Comparison of ENCODE assay signal across 20 mouse cellular contexts in genomic region chr16:67578842-67579517, GRCm38 (mm10). TPM values are rescaled to one million over a fixed set of nuclear protein-coding genes. Genes with fewer than 3 reads are reported as not detected.
DNase-seq lines count a peak whose midpoint lies in the region; ATAC-seq lines count a peak whose summit lies in the region.
"Had no signal": no experiment of that assay in that cellular context is flagged by ENCODE, and none has a peak within 500 bp of the region (broad histone marks: within the 10 kb centered on the region; RNA-seq: fewer than 3 reads in every experiment).

No protein-coding gene starts in this region.

- no peak overlapping the region for H3K4me3 ChIP-seq in midbrain, embryonic 16.5 days (ENCODE audit: low read depth, low read length)
- no peak overlapping the region for H3K4me3 ChIP-seq in midbrain, embryonic 11.5 days (ENCODE audit: low read depth, low read length)
- no peak overlapping the region for H3K4me3 ChIP-seq in kidney, embryonic 15.5 days (replicated peaks)
- no peak overlapping the region for H3K4me3 ChIP-seq in heart, embryonic 11.5 days (ENCODE audit: low read depth, low read length)
- H3K4me3 ChIP-seq: embryonic facial prominence, embryonic 13.5 days; neural tube, embryonic 13.5 days had no signal

- 0 out of 2 replicates have a peak, but pooled peaks cover 5% of the 10 kb centered on the region for H3K4me1 ChIP-seq in midbrain, embryonic 16.5 days (ENCODE audit: control insufficient read depth, insufficient read depth, low read length)
- H3K4me1 ChIP-seq in midbrain, embryonic 11.5 days (ENCODE audit: control insufficient read depth, insufficient read depth, low read length): no peaks in the 10 kb centered on the region
- no peaks in the 10 kb centered on the region for H3K4me1 ChIP-seq in kidney, embryonic 15.5 days
- H3K4me1 ChIP-seq in heart, embryonic 11.5 days (ENCODE audit: control insufficient read depth, insufficient read depth, low read length): no peaks in the 10 kb centered on the region
- H3K4me1 ChIP-seq: embryonic facial prominence, embryonic 13.5 days; neural tube, embryonic 13.5 days had no signal

- ATAC-seq in frontal cortex, adult (ENCODE audit: low TSS enrichment): peak; percentile 65
- no peak for ATAC-seq in midbrain, embryonic 16.5 days
- no peak for ATAC-seq in midbrain, embryonic 11.5 days (ENCODE audit: low FRiP score)
- ATAC-seq in kidney, embryonic 15.5 days (replicated peaks; ENCODE audit: low FRiP score): no peak
- no peak for ATAC-seq in heart, embryonic 11.5 days (replicated peaks; ENCODE audit: insufficient number of reproducible peaks, low FRiP score, low TSS enrichment)
- ATAC-seq: activated CD4-positive, CD25-positive, alpha-beta regulatory T cell, adult 4 months had no signal

- H3K27me3 ChIP-seq in midbrain, embryonic 16.5 days (ENCODE audit: control insufficient read depth, insufficient read depth, low read depth, low read length): no peaks in the 10 kb centered on the region
- no peaks in the 10 kb centered on the region for H3K27me3 ChIP-seq in midbrain, embryonic 11.5 days (ENCODE audit: control insufficient read depth, insufficient read depth, low read length)
- no peaks in the 10 kb centered on the region for H3K27me3 ChIP-seq in kidney, embryonic 15.5 days
- H3K27me3 ChIP-seq in heart, embryonic 11.5 days (ENCODE audit: control insufficient read depth, insufficient read depth, low read length): no peaks in the 10 kb centered on the region
- H3K27me3 ChIP-seq: embryonic facial prominence, embryonic 13.5 days; neural tube, embryonic 13.5 days had no signal

- DNase-seq in cerebellum, adult 9-10 months: peak; percentile 41
- DNase-seq in cerebellum, adult 11-12 months: no peak
- DNase-seq in frontal cortex, postnatal 14 days (ENCODE audit: low spot score in 2 of 2): no peak
- no peak for DNase-seq in midbrain, embryonic 11.5 days (ENCODE audit: low spot score, missing footprints)
- DNase-seq: adrenal gland, postnatal 25 days; gastrocnemius, postnatal 25 days; heart, postnatal 14 days; kidney, adult 8-10 months; kidney, postnatal 4 days; liver; lung, adult 18-20 months; lung, postnatal 4 days; thymus, adult 2 months had no signal

- H3K36me3 ChIP-seq in midbrain, embryonic 16.5 days (ENCODE audit: control insufficient read depth, insufficient read depth, low read length): no peaks in the 10 kb centered on the region
- no peaks in the 10 kb centered on the region for H3K36me3 ChIP-seq in midbrain, embryonic 11.5 days (ENCODE audit: control insufficient read depth, insufficient read depth, low read length)
- no peaks in the 10 kb centered on the region for H3K36me3 ChIP-seq in kidney, embryonic 15.5 days
- H3K36me3 ChIP-seq in heart, embryonic 11.5 days (ENCODE audit: control insufficient read depth, insufficient read depth, low read length): no peaks in the 10 kb centered on the region
- H3K36me3 ChIP-seq: embryonic facial prominence, embryonic 13.5 days; neural tube, embryonic 13.5 days had no signal

- no peak overlapping the region for H3K9ac ChIP-seq in midbrain, embryonic 16.5 days (ENCODE audit: low read depth, low read length)
- H3K9ac ChIP-seq in midbrain, embryonic 11.5 days (ENCODE audit: low read length): no peak overlapping the region
- H3K9ac ChIP-seq in kidney, embryonic 15.5 days: no peak overlapping the region
- no peak overlapping the region for H3K9ac ChIP-seq in heart, embryonic 11.5 days (ENCODE audit: low read depth, low read length)
- H3K9ac ChIP-seq: embryonic facial prominence, embryonic 13.5 days; neural tube, embryonic 13.5 days had no signal

- no peaks in the 10 kb centered on the region for H3K9me3 ChIP-seq in midbrain, embryonic 16.5 days (replicated peaks; ENCODE audit: control insufficient read depth, low read length, poor library complexity, severe bottlenecking)
- no peaks in the 10 kb centered on the region for H3K9me3 ChIP-seq in midbrain, embryonic 11.5 days (ENCODE audit: control insufficient read depth, low read length)
- H3K9me3 ChIP-seq in kidney, embryonic 15.5 days (replicated peaks): no peaks in the 10 kb centered on the region
- no peaks in the 10 kb centered on the region for H3K9me3 ChIP-seq in heart, embryonic 11.5 days (replicated peaks; ENCODE audit: control insufficient read depth, low read length)
- H3K9me3 ChIP-seq: embryonic facial prominence, embryonic 13.5 days; neural tube, embryonic 13.5 days had no signal

- peak overlapping the region; percentile 26; the same call in 1 of the 2 replicates for H3K27ac ChIP-seq in midbrain, embryonic 16.5 days (ENCODE audit: low read length)
- H3K27ac ChIP-seq in midbrain, embryonic 11.5 days (ENCODE audit: low read depth, low read length): no peak overlapping the region
- H3K27ac ChIP-seq in kidney, embryonic 15.5 days: no peak overlapping the region
- H3K27ac ChIP-seq in heart, embryonic 11.5 days (ENCODE audit: low read depth, low read length): no peak overlapping the region
- H3K27ac ChIP-seq: embryonic facial prominence, embryonic 13.5 days; neural tube, embryonic 13.5 days had no signal

- H3K4me2 ChIP-seq in midbrain, embryonic 16.5 days (ENCODE audit: low read length): no peak overlapping the region
- H3K4me2 ChIP-seq in midbrain, embryonic 11.5 days: no peak overlapping the region
- no peak overlapping the region for H3K4me2 ChIP-seq in kidney, embryonic 15.5 days
- H3K4me2 ChIP-seq in heart, embryonic 11.5 days: no peak overlapping the region
- H3K4me2 ChIP-seq: embryonic facial prominence, embryonic 13.5 days; neural tube, embryonic 13.5 days had no signal

- 78% methylated on average over 11 of the region's 11 CpGs for WGBS in midbrain, embryonic 16.5 days
- WGBS in midbrain, embryonic 11.5 days: 93% methylated on average over 11 of the region's 11 CpGs
- WGBS in kidney, embryonic 15.5 days: 83% methylated on average over 11 of the region's 11 CpGs
- 80% methylated on average over 11 of the region's 11 CpGs for WGBS in heart, embryonic 11.5 days (ENCODE audit: insufficient replicate concordance)

RNA-seq across cellular contexts. Expression of gene Cadm2, which starts 41.7 kb away (rescaled TPM):
- polyA plus RNA-seq in midbrain, embryonic 16.5 days (2015; fragmentation: Nextera tagmentation; extraction: Ambion mirVana): 71.4 and 75.6 TPM in 2 replicates
- 2.0 and 3.0 TPM in 2 replicates for polyA plus RNA-seq in midbrain, embryonic 11.5 days (2014; fragmentation: Nextera tagmentation; extraction: Ambion mirVana)
- 0.26 and 0.27 TPM in 2 replicates for polyA plus RNA-seq in kidney, embryonic 15.5 days (2015; fragmentation: Nextera tagmentation; extraction: Ambion mirVana)
- 0.52 and 0.73 TPM in 2 replicates for polyA plus RNA-seq in heart, embryonic 11.5 days (2014; fragmentation: Nextera tagmentation; extraction: Ambion mirVana)

Comparison
In these comparisons a context has a peak if more than half of its experiments do, and no peak if none do; other contexts are left out.
1. RNA of gene Cadm2, which starts 41.7 kb away (polyA plus RNA-seq): 71.4 to 75.6 TPM in midbrain, embryonic 16.5 days; 2.0 to 3.0 TPM in midbrain, embryonic 11.5 days, 0.52 to 0.73 TPM in heart, embryonic 11.5 days and 0.26 to 0.27 TPM in kidney, embryonic 15.5 days; every median in the first group is over 10 times any median in the second.